ENCODE assay signal across 8 mouse cellular contexts in the genomic region with DNA sequence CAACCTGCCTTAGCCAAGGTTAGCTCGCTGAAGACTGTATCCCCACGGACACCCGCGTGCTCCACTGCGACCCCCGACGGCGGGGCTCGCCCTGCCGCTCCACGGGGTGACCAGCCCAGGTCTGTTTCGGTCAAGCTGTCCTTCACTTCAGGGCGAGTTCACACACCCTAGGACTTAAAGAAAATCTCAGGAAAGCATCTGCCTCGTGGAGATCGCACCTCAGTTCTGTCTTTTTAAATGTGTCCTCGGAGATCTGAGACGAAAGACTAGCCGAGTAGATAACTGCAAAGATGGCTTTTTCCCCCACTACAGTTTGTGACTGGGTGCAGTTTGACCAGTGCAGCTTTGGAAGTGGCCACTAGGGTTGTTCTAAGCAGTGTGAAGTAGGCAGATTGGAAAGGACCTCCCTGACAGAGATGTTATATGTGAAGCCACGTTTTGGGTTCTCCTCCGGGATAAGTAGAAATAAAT. TPM values are rescaled to one million over a fixed set of nuclear protein-coding genes. Genes with fewer than 3 reads are reported as not detected.
DNase-seq lines count a peak whose midpoint lies in the region; ATAC-seq and TF ChIP-seq lines count a peak whose summit lies in the region.

No protein-coding gene starts in this region.

- H3K4me1 ChIP-seq in CH12.LX (ENCODE audit: control insufficient read depth in 1 of 2, insufficient read depth in 2 of 2) = no peaks in the 10 kb centered on the region; a peak in 1 of 4 replicates
- peaks cover 10% of the 10 kb centered on the region for H3K4me1 ChIP-seq in forebrain, embryonic 13.5 days
- no peaks in the 10 kb centered on the region for H3K4me1 ChIP-seq in heart, postnatal 0 days (ENCODE audit: control insufficient read depth, insufficient read depth)
- peaks cover 13% of the 10 kb centered on the region for H3K4me1 ChIP-seq in liver, embryonic 13.5 days (replicated peaks)
- H3K4me1 ChIP-seq in stomach, embryonic 14.5 days (ENCODE audit: control insufficient read depth, insufficient read depth, low read length) = peaks cover 3% of the 10 kb centered on the region; the same call in 1 of the 2 replicates

- TF ChIP-seq POLR2A in CH12.LX (IDR thresholded peaks at IDR 0.05; ENCODE audit: low read depth, low read length) = no peak
- no peak for TF ChIP-seq POLR2A in brain, embryonic 14.5 days (IDR thresholded peaks at IDR 0.05; ENCODE audit: borderline replicate concordance, extremely low read depth, insufficient read depth, insufficient read length, poor library complexity, severe bottlenecking)

- no peak for TF ChIP-seq EP300 in CH12.LX (IDR thresholded peaks at IDR 0.05; ENCODE audit: low read length)
- no peak for TF ChIP-seq EP300 in heart, postnatal 0 days (IDR thresholded peaks at IDR 0.05; ENCODE audit: low read depth)

- peak; percentile 46 for ATAC-seq in forebrain, embryonic 13.5 days
- ATAC-seq in heart, postnatal 0 days (ENCODE audit: insufficient read depth, low read depth) = peak; percentile 72
- peak; percentile 52 for ATAC-seq in liver, embryonic 13.5 days (ENCODE audit: low read depth)
- ATAC-seq in stomach, embryonic 14.5 days (ENCODE audit: insufficient number of reproducible peaks, insufficient read depth, low FRiP score, low read depth) = peak; percentile 50; the same call in 1 of the 2 replicates

- peak; percentile 18 to 43; a peak in 2 of 4 replicates for TF ChIP-seq CTCF in CH12.LX (conservative IDR thresholded peaks at IDR 0.05 in 1 of 2, IDR thresholded peaks at IDR 0.05 in 1 of 2; ENCODE audit: low read depth in 2 of 2, low read length in 2 of 2)
- TF ChIP-seq CTCF in brain, embryonic 14.5 days (IDR thresholded peaks at IDR 0.05; ENCODE audit: borderline replicate concordance, extremely low read depth, insufficient read depth, insufficient read length) = peak; percentile 61; the same call in 1 of the 2 replicates
- peak; percentile 66 for TF ChIP-seq CTCF in heart, postnatal 0 days (IDR thresholded peaks at IDR 0.05; ENCODE audit: low read depth)

- peak overlapping the region; percentile 11; the same call in 1 of the 2 replicates for H3K4me2 ChIP-seq in CH12.LX (ENCODE audit: insufficient read depth, low read depth, poor library complexity, severe bottlenecking)
- peak overlapping the region; percentile 62 for H3K4me2 ChIP-seq in forebrain, embryonic 13.5 days
- peak overlapping the region; percentile 94 for H3K4me2 ChIP-seq in heart, postnatal 0 days (ENCODE audit: low read depth, low read length)
- peak overlapping the region; percentile 86 for H3K4me2 ChIP-seq in liver, embryonic 13.5 days
- H3K4me2 ChIP-seq in stomach, embryonic 14.5 days (replicated peaks; ENCODE audit: low read depth, low read length) = peak overlapping the region; percentile 82

- H3K4me3 ChIP-seq in CH12.LX (replicated peaks in 1 of 3; ENCODE audit: low read depth in 2 of 3, low read length in 2 of 3, poor library complexity in 1 of 3) = peak overlapping the region; percentile 25 to 84 (median 63)
- H3K4me3 ChIP-seq in forebrain, embryonic 13.5 days = peak overlapping the region; percentile 62
- H3K4me3 ChIP-seq in heart, postnatal 0 days (ENCODE audit: low read depth, low read length) = peak overlapping the region; percentile 82
- peak overlapping the region; percentile 75 for H3K4me3 ChIP-seq in liver, embryonic 13.5 days (replicated peaks)
- peak overlapping the region; percentile 70 for H3K4me3 ChIP-seq in stomach, embryonic 14.5 days (ENCODE audit: low read depth, low read length)

- DNase-seq in CH12.LX (ENCODE audit: extremely low read depth) = peak; percentile 49
- peak; percentile 70 for DNase-seq in brain, embryonic 14.5 days (ENCODE audit: low read depth)
- peak; percentile 79 for DNase-seq in heart, postnatal 0 days (ENCODE audit: low spot score)
- DNase-seq in kidney, postnatal 25 days = peak; percentile 63 to 64
- peak; percentile 27 for DNase-seq in liver, embryonic 13.5 days
- DNase-seq in naive thymus-derived CD4-positive, alpha-beta T cell, adult 2 months (ENCODE audit: low read depth) = peak; percentile 56

- H3K27ac ChIP-seq in CH12.LX (ENCODE audit: insufficient read depth, low read depth) = no peak overlapping the region
- no peak overlapping the region for H3K27ac ChIP-seq in forebrain, embryonic 13.5 days
- H3K27ac ChIP-seq in heart, postnatal 0 days (ENCODE audit: low read depth) = peak overlapping the region; percentile 70
- no peak overlapping the region for H3K27ac ChIP-seq in liver, embryonic 13.5 days
- H3K27ac ChIP-seq in stomach, embryonic 14.5 days (ENCODE audit: low read length) = no peak overlapping the region

- H3K9ac ChIP-seq in CH12.LX (ENCODE audit: insufficient read depth, low read depth) = peak overlapping the region; percentile 54
- peak overlapping the region; percentile 70 for H3K9ac ChIP-seq in forebrain, embryonic 13.5 days
- peak overlapping the region; percentile 75 for H3K9ac ChIP-seq in heart, postnatal 0 days (replicated peaks; ENCODE audit: low read depth, low read length)
- peak overlapping the region; percentile 74 for H3K9ac ChIP-seq in liver, embryonic 13.5 days
- H3K9ac ChIP-seq in stomach, embryonic 14.5 days (replicated peaks; ENCODE audit: low read depth, low read length) = peak overlapping the region; percentile 46

- no peaks in the 10 kb centered on the region for H3K27me3 ChIP-seq in CH12.LX (replicated peaks)
- H3K27me3 ChIP-seq in forebrain, embryonic 13.5 days = no peaks in the 10 kb centered on the region
- no peaks in the 10 kb centered on the region for H3K27me3 ChIP-seq in heart, postnatal 0 days (ENCODE audit: control insufficient read depth, insufficient read depth, low read length)
- H3K27me3 ChIP-seq in liver, embryonic 13.5 days = no peaks in the 10 kb centered on the region
- H3K27me3 ChIP-seq in stomach, embryonic 14.5 days (ENCODE audit: control insufficient read depth, insufficient read depth, low read length) = no peaks in the 10 kb centered on the region

- TF ChIP-seq RAD21 in CH12.LX (IDR thresholded peaks at IDR 0.05; ENCODE audit: low read depth, low read length) = no peak; the same call in 1 of the 2 replicates

- H3K79me2 ChIP-seq in CH12.LX (replicated peaks; ENCODE audit: control insufficient read depth, extremely low read depth, insufficient read depth, poor library complexity, severe bottlenecking) = no peaks in the 10 kb centered on the region

- H3K9me3 ChIP-seq in CH12.LX (replicated peaks; ENCODE audit: low read length) = no peaks in the 10 kb centered on the region
- H3K9me3 ChIP-seq in forebrain, embryonic 13.5 days (replicated peaks) = no peaks in the 10 kb centered on the region
- H3K9me3 ChIP-seq in heart, postnatal 0 days (replicated peaks; ENCODE audit: control insufficient read depth, low read length) = no peaks in the 10 kb centered on the region
- no peaks in the 10 kb centered on the region for H3K9me3 ChIP-seq in liver, embryonic 13.5 days (replicated peaks)
- no peaks in the 10 kb centered on the region for H3K9me3 ChIP-seq in stomach, embryonic 14.5 days (ENCODE audit: control insufficient read depth, low read depth, low read length)

- WGBS in forebrain, embryonic 13.5 days = 2% methylated on average over 20 of the region's 20 CpGs
- 3% methylated on average over 20 of the region's 20 CpGs for WGBS in heart, postnatal 0 days
- 2% methylated on average over 20 of the region's 20 CpGs for WGBS in liver, embryonic 13.5 days (ENCODE audit: insufficient replicate concordance)
- 2% methylated on average over 20 of the region's 20 CpGs for WGBS in stomach, embryonic 14.5 days

- dilution Hi-C loops in CH12.LX (cut with MboI; ENCODE audit: extremely low pct_ligation_motif_present, extremely low pct_unique_long_range_greater_than_20kb, low sequenced_read_pairs) = no loop called here

- in situ Hi-C loops in CH12.LX (cut with MboI; ENCODE audit: low pct_ligation_motif_present, low pct_unique_long_range_greater_than_20kb, low sequenced_read_pairs) = no loop called here

- no peaks in the 10 kb centered on the region for H3K36me3 ChIP-seq in CH12.LX (replicated peaks in 1 of 2; ENCODE audit: control insufficient read depth in 1 of 2, insufficient read depth in 1 of 2, low read length in 1 of 2)
- no peaks in the 10 kb centered on the region for H3K36me3 ChIP-seq in forebrain, embryonic 13.5 days (ENCODE audit: poor library complexity, severe bottlenecking)
- no peaks in the 10 kb centered on the region for H3K36me3 ChIP-seq in heart, postnatal 0 days (replicated peaks; ENCODE audit: control insufficient read depth, insufficient read depth, low read length)
- H3K36me3 ChIP-seq in liver, embryonic 13.5 days = no peaks in the 10 kb centered on the region
- no peaks in the 10 kb centered on the region for H3K36me3 ChIP-seq in stomach, embryonic 14.5 days (ENCODE audit: control insufficient read depth, insufficient read depth, low read length)

TF ChIP-seq in CH12.LX, 34 proteins besides CTCF, POLR2A, EP300 and RAD21 (continues in another document):
- no peak for TF ChIP-seq MEF2A (IDR thresholded peaks at IDR 0.05; ENCODE audit: borderline replicate concordance, low read depth, low read length)
- no peak for TF ChIP-seq JUN (IDR thresholded peaks at IDR 0.05; ENCODE audit: insufficient read depth, low read depth, low read length)
- TF ChIP-seq IRF4 (IDR thresholded peaks at IDR 0.05; ENCODE audit: low read depth, low read length) = no peak
- TF ChIP-seq NRF1 (IDR thresholded peaks at IDR 0.05; ENCODE audit: low read depth, low read length) = no peak

RNA-seq across cellular contexts. Expression of gene Prkn, which starts 0.6 kb away (rescaled TPM):
- total RNA-seq in CH12.LX (2012; rRNA removed) = 0.08 and 0.13 TPM in 2 replicates
- total RNA-seq in CH12.LX (2014; rRNA removed) = not detected in 2 replicates
- 0.14 TPM in 1 of 2 replicates, not detected in the other for polyA plus RNA-seq in CH12.LX (2012; ENCODE audit: insufficient read length, low read depth)
- 4.3 and 5.7 TPM in 2 replicates for polyA plus RNA-seq in brain, embryonic 14.5 days (2012; rRNA removed)
- polyA plus RNA-seq in forebrain, embryonic 13.5 days (2015; fragmentation: Nextera tagmentation; extraction: Ambion mirVana) = 1.6 and 2.7 TPM in 2 replicates
- 6.9 and 14.2 TPM in 2 replicates for total RNA-seq in heart, postnatal 0 days (2014; rRNA removed; ENCODE audit: low replicate concordance)
- 3.5 and 4.5 TPM in 2 replicates for polyA plus RNA-seq in heart, postnatal 0 days (2015; fragmentation: Nextera tagmentation; extraction: Ambion mirVana)
- 0.43 and 0.46 TPM in 2 replicates for polyA plus RNA-seq in liver, embryonic 13.5 days (2015; fragmentation: Nextera tagmentation; extraction: Ambion mirVana)
- polyA plus RNA-seq in stomach, embryonic 14.5 days (2014; fragmentation: Nextera tagmentation; extraction: Ambion mirVana) = 2.4 and 3.0 TPM in 2 replicates

RNA-seq across cellular contexts. Expression of gene Pacrg, which starts 0.7 kb away (rescaled TPM):
- total RNA-seq in CH12.LX (2012; rRNA removed) (not detected in 2 replicates), CH12.LX (2014; rRNA removed) (not detected in 2 replicates)
- polyA plus RNA-seq in CH12.LX (2012; ENCODE audit: insufficient read length, low read depth) = 0.44 TPM in 1 of 2 replicates, not detected in the other
- polyA plus RNA-seq in brain, embryonic 14.5 days (2012; rRNA removed) = 6.2 and 9.8 TPM in 2 replicates
- polyA plus RNA-seq in forebrain, embryonic 13.5 days (2015; fragmentation: Nextera tagmentation; extraction: Ambion mirVana) = 4.1 and 5.3 TPM in 2 replicates
- 1.4 and 3.3 TPM in 2 replicates for total RNA-seq in heart, postnatal 0 days (2014; rRNA removed; ENCODE audit: low replicate concordance)
- 1.1 and 1.4 TPM in 2 replicates for polyA plus RNA-seq in heart, postnatal 0 days (2015; fragmentation: Nextera tagmentation; extraction: Ambion mirVana)
- 0.07 and 0.31 TPM in 2 replicates for polyA plus RNA-seq in liver, embryonic 13.5 days (2015; fragmentation: Nextera tagmentation; extraction: Ambion mirVana)
- 1.0 and 1.8 TPM in 2 replicates for polyA plus RNA-seq in stomach, embryonic 14.5 days (2014; fragmentation: Nextera tagmentation; extraction: Ambion mirVana)

Comparison
In these comparisons a context has a peak if more than half of its experiments do, and no peak if none do; other contexts are left out.
1. DNase-seq: peak in every context shown above with its lines; median percentile 79 in heart, postnatal 0 days; 70 in brain, embryonic 14.5 days; 64 in kidney, postnatal 25 days; 56 in naive thymus-derived CD4-positive, alpha-beta T cell, adult 2 months; 49 in CH12.LX; 27 in liver, embryonic 13.5 days.
2. H3K4me2 ChIP-seq: peak in every context shown above with its lines; median percentile 94 in heart, postnatal 0 days; 86 in liver, embryonic 13.5 days; 82 in stomach, embryonic 14.5 days; 62 in forebrain, embryonic 13.5 days; 11 in CH12.LX.